Mouse (Mus musculus): ENCODE data around the gene Gm20388. TPM values are rescaled to one million over a fixed set of nuclear protein-coding genes. Genes with fewer than 3 reads are reported as not detected.

Gm20388 gene
- total and polyA plus RNA-seq, 3 experiments, result 0.02 to 0.05 TPM; not detected in 1

- peaks cover 71% of the 10 kb centered on the region for H3K36me3 ChIP-seq (replicated peaks)
- TF ChIP-seq GATA1 (IDR thresholded peaks at IDR 0.05; ENCODE audit: borderline replicate concordance, low read length), result no peak
- no peak for TF ChIP-seq CTCF (IDR thresholded peaks at IDR 0.05; ENCODE audit: low read depth, low read length)
- no peak for TF ChIP-seq TAL1 (conservative IDR thresholded peaks at IDR 0.05; ENCODE audit: low read depth, low read length)
- TF ChIP-seq GATA2 (IDR thresholded peaks at IDR 0.05; ENCODE audit: borderline replicate concordance, low read depth, low read length), result no peak
- TF ChIP-seq POLR2AphosphoS5 (IDR thresholded peaks at IDR 0.05; ENCODE audit: insufficient replicate concordance, low read depth, low read length), result no peak
- H3K4me3 ChIP-seq (ENCODE audit: low read depth, low read length), result no peak overlapping the region
- H3K4me1 ChIP-seq (ENCODE audit: insufficient read depth, low read depth, low read length), result no peaks in the 10 kb centered on the region
- no peaks in the 10 kb centered on the region for H3K27me3 ChIP-seq (ENCODE audit: insufficient read depth, low read length)
- ATAC-seq (ENCODE audit: extremely low read depth, insufficient number of reproducible peaks, low FRiP score, poor library complexity, severe bottlenecking), result no peak
- H3K9me3 ChIP-seq (replicated peaks), result no peaks in the 10 kb centered on the region
- no peak for DNase-seq (ENCODE audit: low spot score)
Observed at GRCm38 (mm10) chr8:121551065-121551985, 1640.7 kb downstream of the Gm20388 start.

GRCm38 (mm10) chr8:121552506-121552905, 1641.9 kb downstream of the Gm20388 start:
- ATAC-seq (ENCODE audit: extremely low read depth, insufficient number of reproducible peaks, low FRiP score, poor library complexity, severe bottlenecking) (no peak), DNase-seq (ENCODE audit: low spot score) (no peak)
- Histone ChIP-seq H3K4me3 (ENCODE audit: low read depth, low read length) (no peak overlapping the region), H3K9me3 (replicated peaks) (no peaks in the 10 kb centered on the region), H3K27me3 (ENCODE audit: insufficient read depth, low read length) (no peaks in the 10 kb centered on the region), H3K4me1 (ENCODE audit: insufficient read depth, low read depth, low read length) (no peaks in the 10 kb centered on the region), H3K36me3 (replicated peaks) (peaks cover 80% of the 10 kb centered on the region)
- TF ChIP-seq CTCF (IDR thresholded peaks at IDR 0.05; ENCODE audit: low read depth, low read length), result no peak
- no peak for TF ChIP-seq GATA2 (IDR thresholded peaks at IDR 0.05; ENCODE audit: borderline replicate concordance, low read depth, low read length)
- no peak for TF ChIP-seq POLR2AphosphoS5 (IDR thresholded peaks at IDR 0.05; ENCODE audit: insufficient replicate concordance, low read depth, low read length)
- no peak for TF ChIP-seq TAL1 (conservative IDR thresholded peaks at IDR 0.05; ENCODE audit: low read depth, low read length)
- TF ChIP-seq GATA1 (IDR thresholded peaks at IDR 0.05; ENCODE audit: borderline replicate concordance, low read length), result no peak

DNA sequence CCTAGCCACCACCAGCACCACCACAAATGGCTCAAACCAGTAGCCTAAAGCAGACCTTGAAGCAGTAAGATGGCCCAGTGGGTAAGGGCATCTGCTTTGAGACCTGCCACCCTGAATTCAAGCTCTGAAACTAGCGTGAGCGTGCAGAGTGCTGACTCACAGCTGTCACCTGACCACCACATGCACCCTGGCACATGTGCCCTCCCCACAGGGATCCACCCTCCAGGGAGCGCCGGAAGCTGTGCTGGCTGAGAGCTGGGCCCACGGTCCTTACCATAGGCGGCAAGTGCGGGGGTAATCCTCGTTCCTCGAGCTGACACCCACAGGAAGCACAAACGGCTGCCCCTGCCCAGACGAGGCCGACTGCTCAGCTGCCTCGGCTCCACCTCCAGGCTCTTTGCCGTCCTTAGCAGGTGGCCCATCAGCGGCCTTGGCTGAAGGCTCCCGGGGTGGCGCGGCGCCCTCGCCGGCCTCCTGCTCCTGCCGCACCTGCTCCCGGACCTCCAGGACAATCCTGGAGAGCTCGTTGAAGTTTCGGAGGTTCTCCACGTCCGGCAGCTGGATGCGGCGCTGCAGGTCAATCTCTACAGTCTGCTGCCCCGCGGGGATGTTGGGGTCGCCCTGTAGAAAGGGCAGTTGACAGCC, 1643.3 kb downstream of the Gm20388 start:
- TF ChIP-seq GATA1 (IDR thresholded peaks at IDR 0.05; ENCODE audit: borderline replicate concordance, low read length) (no peak), TAL1 (conservative IDR thresholded peaks at IDR 0.05; ENCODE audit: low read depth, low read length) (no peak), GATA2 (IDR thresholded peaks at IDR 0.05; ENCODE audit: borderline replicate concordance, low read depth, low read length) (no peak), CTCF (IDR thresholded peaks at IDR 0.05; ENCODE audit: low read depth, low read length) (no peak), POLR2AphosphoS5 (IDR thresholded peaks at IDR 0.05; ENCODE audit: insufficient replicate concordance, low read depth, low read length) (no peak)
- DNase-seq (ENCODE audit: low spot score) (no peak), ATAC-seq (ENCODE audit: extremely low read depth, insufficient number of reproducible peaks, low FRiP score, poor library complexity, severe bottlenecking) (no peak)
- Histone ChIP-seq H3K36me3 (replicated peaks) (peaks cover 94% of the 10 kb centered on the region), H3K4me1 (ENCODE audit: insufficient read depth, low read depth, low read length) (no peaks in the 10 kb centered on the region), H3K9me3 (replicated peaks) (no peaks in the 10 kb centered on the region), H3K4me3 (ENCODE audit: low read depth, low read length) (no peak overlapping the region), H3K27me3 (ENCODE audit: insufficient read depth, low read length) (no peaks in the 10 kb centered on the region)

DNA sequence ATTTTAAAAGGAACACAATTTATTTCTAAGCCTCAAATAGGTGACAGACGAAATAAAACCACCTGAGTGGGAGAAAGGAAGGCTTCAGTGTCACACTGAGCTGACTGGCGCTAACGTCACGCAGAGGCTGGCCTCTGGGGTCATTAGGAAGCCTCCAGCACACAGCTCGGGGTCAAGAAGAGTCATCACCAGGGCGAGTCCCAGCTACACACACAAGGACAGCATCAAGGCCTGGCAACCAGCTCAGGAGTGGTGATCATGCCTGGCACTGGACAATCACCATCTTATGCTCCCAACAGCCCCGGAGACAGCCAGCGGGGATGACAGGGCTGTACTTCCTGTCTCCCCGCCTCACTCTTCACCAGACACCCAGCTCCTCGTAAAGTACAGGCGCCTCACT, 1647.1 kb downstream of the Gm20388 start:
- DNase-seq (ENCODE audit: low spot score) (no peak), ATAC-seq (ENCODE audit: extremely low read depth, insufficient number of reproducible peaks, low FRiP score, poor library complexity, severe bottlenecking) (no peak)
- Histone ChIP-seq H3K27me3 (ENCODE audit: insufficient read depth, low read length) (no peaks in the 10 kb centered on the region), H3K36me3 (replicated peaks) (peaks cover 91% of the 10 kb centered on the region), H3K4me3 (ENCODE audit: low read depth, low read length) (no peak overlapping the region), H3K9me3 (replicated peaks) (no peaks in the 10 kb centered on the region), H3K4me1 (ENCODE audit: insufficient read depth, low read depth, low read length) (no peaks in the 10 kb centered on the region)
- no peak for TF ChIP-seq GATA2 (IDR thresholded peaks at IDR 0.05; ENCODE audit: borderline replicate concordance, low read depth, low read length)

DNA sequence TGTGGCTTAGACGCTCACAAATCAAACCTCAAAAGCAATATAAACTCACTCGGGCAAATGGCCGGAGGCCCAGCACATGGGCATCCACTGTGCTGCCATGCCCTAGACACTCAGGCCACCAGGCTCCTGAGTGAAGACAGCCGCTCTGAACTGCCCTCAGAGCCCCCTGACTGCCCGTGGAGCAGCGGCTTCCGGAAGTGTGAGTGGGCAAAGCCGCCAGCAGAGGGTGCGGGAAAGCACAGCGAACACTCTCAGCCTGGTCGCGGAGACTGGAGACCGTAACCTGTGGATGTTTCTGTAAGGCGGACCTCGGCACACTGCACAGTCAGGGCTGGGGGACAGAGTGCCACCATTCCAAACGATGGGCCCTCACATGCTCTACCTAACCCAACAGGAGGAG, 1647.9 kb downstream of the Gm20388 start:
- H3K4me3 ChIP-seq (ENCODE audit: low read depth, low read length), result no peak overlapping the region
- no peak for ATAC-seq (ENCODE audit: extremely low read depth, insufficient number of reproducible peaks, low FRiP score, poor library complexity, severe bottlenecking)
- H3K9me3 ChIP-seq (replicated peaks), result no peaks in the 10 kb centered on the region
- peaks cover 91% of the 10 kb centered on the region for H3K36me3 ChIP-seq (replicated peaks)
- H3K4me1 ChIP-seq (ENCODE audit: insufficient read depth, low read depth, low read length), result no peaks in the 10 kb centered on the region
- no peaks in the 10 kb centered on the region for H3K27me3 ChIP-seq (ENCODE audit: insufficient read depth, low read length)
- TF ChIP-seq GATA1 (IDR thresholded peaks at IDR 0.05; ENCODE audit: borderline replicate concordance, low read length) (no peak), POLR2AphosphoS5 (IDR thresholded peaks at IDR 0.05; ENCODE audit: insufficient replicate concordance, low read depth, low read length) (no peak), GATA2 (IDR thresholded peaks at IDR 0.05; ENCODE audit: borderline replicate concordance, low read depth, low read length) (no peak), TAL1 (conservative IDR thresholded peaks at IDR 0.05; ENCODE audit: low read depth, low read length) (no peak), CTCF (IDR thresholded peaks at IDR 0.05; ENCODE audit: low read depth, low read length) (no peak)
- no peak for DNase-seq (ENCODE audit: low spot score)

- no peaks in the 10 kb centered on the region for H3K4me1 ChIP-seq (ENCODE audit: insufficient read depth, low read depth, low read length)
- TF ChIP-seq POLR2AphosphoS5 (IDR thresholded peaks at IDR 0.05; ENCODE audit: insufficient replicate concordance, low read depth, low read length) (no peak), GATA1 (IDR thresholded peaks at IDR 0.05; ENCODE audit: borderline replicate concordance, low read length) (no peak), GATA2 (IDR thresholded peaks at IDR 0.05; ENCODE audit: borderline replicate concordance, low read depth, low read length) (no peak), CTCF (IDR thresholded peaks at IDR 0.05; ENCODE audit: low read depth, low read length) (no peak), TAL1 (conservative IDR thresholded peaks at IDR 0.05; ENCODE audit: low read depth, low read length) (no peak)
- no peaks in the 10 kb centered on the region for H3K9me3 ChIP-seq (replicated peaks)
- H3K36me3 ChIP-seq (replicated peaks), result peaks cover 91% of the 10 kb centered on the region
- H3K4me3 ChIP-seq (ENCODE audit: low read depth, low read length), result no peak overlapping the region
- no peaks in the 10 kb centered on the region for H3K27me3 ChIP-seq (ENCODE audit: insufficient read depth, low read length)
- no peak for ATAC-seq (ENCODE audit: extremely low read depth, insufficient number of reproducible peaks, low FRiP score, poor library complexity, severe bottlenecking)
- no peak for DNase-seq (ENCODE audit: low spot score)
Observed at GRCm38 (mm10) chr8:121559801-121560200, 1649.2 kb downstream of the Gm20388 start.

Data from G1E (cell line).